Mouse (Mus musculus) MEL-GATA-1-ER (cell line): ENCODE results near the gene BC048562.

Experiments
- DNase-seq: peaks from one replicate; pipeline ENCODE4 v3.0.0-alpha.2; 2012; ENCODE audit warnings: low read depth; ENCODE audit errors: extremely low read depth

The BC048562 gene

DNA sequence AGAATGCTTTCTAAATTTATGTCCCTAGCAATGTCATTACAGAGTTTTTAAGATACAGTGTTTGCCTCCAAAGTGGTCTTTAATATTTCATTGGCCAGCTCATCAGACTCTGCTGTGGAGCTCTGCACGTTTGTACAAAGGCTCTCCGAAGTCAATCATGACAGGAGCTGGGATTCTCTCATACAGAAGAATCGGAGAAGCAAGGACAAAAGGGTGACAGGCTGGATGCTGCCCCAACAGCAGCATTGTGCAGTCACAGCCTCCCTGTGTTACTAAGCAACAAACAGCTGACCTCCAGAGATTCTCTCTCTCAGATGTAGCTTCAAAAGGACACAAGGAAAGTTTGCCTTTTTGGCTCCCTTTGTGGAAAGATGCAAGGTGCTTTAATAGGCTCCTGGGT, at the start of gene BC048562:
BC048562 (plus strand) TSS at position 301 of the 400 bp plus-strand sequence.
- DNase-seq = no peak

DNA sequence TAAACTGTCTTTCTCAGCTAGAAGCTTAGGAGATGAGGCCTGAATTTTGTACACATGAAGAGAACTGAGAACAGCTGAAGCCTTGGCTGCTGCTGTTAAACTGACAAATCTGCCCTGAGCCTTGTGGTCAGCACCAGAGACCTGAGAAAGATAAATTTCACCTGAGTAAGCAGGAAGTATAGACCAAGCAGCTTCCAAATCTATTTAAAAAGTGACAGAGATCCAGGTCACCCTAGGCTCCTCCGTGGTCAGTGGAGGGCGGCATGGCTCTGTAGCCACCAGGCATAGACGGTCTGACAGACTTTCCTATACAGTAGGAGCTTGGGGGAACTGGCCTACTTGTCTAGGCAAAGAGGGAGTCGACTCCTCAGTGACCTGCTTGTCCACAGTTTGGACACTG, 49.5 kb upstream of the BC048562 start:
- DNase-seq = no peak

DNA sequence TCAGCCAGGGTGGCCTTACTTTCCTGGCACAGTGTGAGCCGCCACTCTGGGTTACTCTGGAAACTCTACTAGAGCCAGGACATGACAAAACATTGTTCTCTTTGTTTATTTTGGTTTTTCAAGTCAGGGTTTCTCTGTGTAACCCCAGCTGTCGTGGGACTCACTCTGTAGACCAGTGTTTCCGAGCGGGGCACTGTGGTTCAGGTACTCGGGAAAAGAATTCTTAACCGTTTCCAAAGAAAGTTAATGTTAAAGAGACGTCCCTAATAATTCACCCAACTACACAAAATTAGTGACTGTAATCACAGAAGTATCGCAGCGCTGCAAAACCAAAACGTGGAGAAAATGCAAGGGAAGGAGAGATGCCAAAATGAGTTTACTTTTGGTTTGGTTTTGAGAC, 47.7 kb upstream of the BC048562 start:
- no peak for DNase-seq

- no peak for DNase-seq
Observed at GRCm38 (mm10) chr9:108389220-108389619, 47.1 kb upstream of the BC048562 start.

DNA sequence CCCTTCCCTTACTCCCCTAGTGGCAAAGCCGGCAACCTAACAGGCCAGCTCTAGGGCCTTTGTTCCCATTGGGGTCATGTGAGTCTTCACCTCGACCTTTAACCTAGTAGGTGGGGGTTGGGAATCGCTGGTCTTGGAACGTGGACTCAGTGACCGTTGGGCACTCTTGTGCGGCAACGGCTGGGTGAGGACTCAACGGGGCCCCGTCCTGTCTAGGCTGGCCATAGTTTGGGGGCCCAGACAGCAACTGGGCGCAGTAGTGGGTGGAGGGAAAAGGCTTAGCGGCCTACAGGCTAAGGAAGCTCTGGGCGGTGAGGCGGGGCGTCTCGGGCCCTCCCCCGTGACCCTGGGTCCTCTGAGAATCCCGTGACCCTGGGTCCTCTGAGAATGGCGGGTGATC, 43.6 kb upstream of the BC048562 start, which contains the start of gene 1700102P08Rik:
1700102P08Rik (plus strand) TSS at position 130 of the 400 bp plus-strand sequence.
- DNase-seq = no peak

DNA sequence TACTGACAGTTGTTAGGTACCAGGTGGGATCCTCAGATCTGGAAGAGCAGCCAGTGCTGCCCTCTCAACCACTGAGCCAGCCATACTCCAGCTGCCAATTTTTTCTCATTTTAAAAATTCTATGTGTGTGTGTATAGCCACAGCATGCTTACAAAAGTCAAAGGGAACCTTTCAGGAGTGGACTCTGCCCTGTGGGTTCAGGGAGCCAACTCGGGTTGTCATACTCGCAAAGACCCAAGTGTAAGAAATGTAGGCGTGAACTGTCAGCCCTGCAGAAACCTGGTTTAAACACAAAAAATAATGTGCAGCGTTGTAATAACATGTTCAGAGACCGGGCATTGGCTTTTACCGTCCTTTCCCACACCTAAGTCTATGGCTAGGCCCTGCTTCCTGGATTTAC, 42.1 kb upstream of the BC048562 start:
- no peak for DNase-seq

- DNase-seq = no peak
Observed at GRCm38 (mm10) chr9:108395427-108395826, 40.9 kb upstream of the BC048562 start.

DNA sequence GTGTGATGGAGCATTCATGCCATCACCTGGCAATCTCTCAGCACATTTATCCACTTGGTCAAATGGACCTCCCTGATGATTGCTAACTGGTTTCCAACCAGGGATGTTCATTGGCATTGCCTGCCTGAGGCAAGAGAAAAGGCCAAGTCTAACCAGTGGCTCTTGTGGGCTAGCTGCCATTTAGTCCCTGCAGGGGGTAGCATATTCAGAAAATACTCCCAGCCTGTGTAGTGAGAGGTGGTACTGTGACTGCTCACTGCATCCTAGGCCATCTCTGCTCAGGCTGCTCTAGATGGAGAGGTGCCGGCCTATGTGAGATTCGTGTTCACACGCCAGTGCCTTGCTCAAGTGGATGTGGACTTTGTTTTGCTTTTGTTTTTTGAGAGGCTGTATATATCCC, 38.0 kb upstream of the BC048562 start:
- DNase-seq = no peak

DNA sequence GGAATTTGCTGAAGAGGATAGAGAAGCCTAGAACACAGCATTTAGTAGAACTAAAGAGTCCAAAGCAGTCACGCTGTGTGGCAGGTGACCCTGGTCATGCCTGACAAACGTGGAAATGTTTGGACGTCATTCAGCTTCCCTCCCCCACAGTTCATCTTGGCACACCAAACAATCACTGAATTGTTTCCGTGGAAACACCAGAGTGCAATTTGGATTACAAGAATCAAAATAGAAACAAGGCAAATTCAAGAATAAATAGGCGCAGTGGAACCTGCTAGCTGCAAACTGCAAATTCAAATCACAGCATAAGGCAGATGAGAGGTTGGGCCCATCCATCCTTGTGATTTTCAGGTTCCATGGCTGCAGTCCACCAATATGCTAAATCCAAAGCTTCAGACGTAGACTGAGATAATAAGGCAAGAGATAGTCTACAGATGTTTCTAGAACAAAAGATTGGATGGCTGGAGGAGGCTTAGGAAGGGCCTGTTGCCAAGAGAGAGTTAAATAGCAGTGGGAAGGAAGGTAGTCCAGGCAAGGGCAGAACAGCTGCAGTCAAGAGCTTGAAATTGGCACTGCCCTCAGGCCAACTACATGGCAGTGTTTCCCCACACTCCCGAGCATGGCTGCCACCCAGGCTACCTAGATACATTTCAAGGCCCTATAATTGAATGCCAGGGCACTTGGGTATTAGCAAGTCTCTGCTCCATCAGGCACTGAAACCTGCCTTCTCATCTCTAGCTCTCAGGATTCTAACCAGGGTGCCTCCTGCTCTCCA, 34.9 kb upstream of the BC048562 start:
- no peak for DNase-seq

GRCm38 (mm10) chr9:108403081-108403480, 33.2 kb upstream of the BC048562 start:
- DNase-seq = no peak

DNA sequence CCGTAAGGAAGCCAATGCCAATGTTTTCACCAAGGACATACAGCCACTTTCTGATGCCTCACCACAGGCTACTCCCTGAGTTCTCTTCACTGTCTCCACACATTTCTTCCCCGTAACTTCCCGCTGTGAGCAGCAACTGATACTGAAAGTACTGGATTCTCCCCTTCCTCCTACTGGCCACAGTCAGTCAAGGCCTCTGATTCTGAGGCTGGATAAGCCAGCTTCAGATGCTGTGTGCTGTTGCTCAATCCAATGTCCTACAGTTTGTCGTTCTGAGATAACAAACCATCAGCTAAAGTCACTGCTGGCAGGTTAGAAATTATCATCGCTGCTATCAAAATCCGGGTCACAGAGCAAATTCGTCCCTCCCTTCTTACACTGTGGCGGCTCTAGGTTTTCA, 31.8 kb upstream of the BC048562 start:
- DNase-seq = peak; percentile 19

- DNase-seq = no peak
Observed at GRCm38 (mm10) chr9:108409535-108409934, 26.7 kb upstream of the BC048562 start.

- no peak for DNase-seq
Observed at GRCm38 (mm10) chr9:108411381-108411942, 24.8 kb upstream of the BC048562 start.

GRCm38 (mm10) chr9:108412221-108412620, 24.1 kb upstream of the BC048562 start:
- DNase-seq = peak; percentile 13

DNA sequence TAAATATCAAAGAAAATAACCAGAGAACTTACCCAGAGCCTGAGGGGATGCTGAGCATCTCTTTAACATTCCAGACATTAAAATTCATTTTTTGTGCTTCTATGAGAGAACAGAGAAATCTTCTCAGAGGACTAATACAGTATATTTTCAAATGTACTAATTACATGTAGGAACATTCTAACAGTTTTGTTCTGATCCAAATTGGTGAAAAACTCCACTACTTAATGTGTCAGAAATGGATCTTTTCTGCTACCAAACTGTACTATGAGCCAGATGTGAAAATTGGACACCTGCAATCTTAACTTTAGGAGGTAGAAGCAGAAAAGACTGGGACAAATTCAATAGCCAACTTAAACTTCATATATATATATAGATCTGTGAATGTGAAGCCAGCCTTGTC, 7.9 kb upstream of the BC048562 start, which contains the start of gene Ccdc36:
Ccdc36 (minus strand) TSS at position 101 of the 400 bp plus-strand sequence.
- no peak for DNase-seq

GRCm38 (mm10) chr9:108431431-108432067, 4.7 kb upstream of the BC048562 start:
- DNase-seq = no peak

DNA sequence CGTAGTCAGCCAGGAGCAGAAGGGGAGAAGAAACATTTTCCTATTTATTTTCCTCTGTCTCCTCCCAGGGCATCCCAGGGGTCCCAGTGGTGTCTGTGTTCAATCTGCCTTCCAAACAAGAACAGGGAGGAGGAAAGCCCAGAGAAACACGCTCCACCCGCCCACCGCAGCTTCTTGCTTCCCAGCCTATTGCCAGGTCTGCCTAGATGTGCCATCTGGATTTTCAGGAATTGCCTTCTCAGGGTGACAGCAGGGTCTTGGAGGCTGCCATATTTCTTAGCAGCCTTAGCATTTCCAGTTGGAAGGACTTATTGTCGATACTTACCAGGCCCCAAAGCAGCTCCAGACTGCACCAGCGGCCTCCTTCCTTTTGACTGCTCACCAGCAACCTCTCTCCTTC, 2.9 kb downstream of the BC048562 start:
- DNase-seq = no peak

DNA sequence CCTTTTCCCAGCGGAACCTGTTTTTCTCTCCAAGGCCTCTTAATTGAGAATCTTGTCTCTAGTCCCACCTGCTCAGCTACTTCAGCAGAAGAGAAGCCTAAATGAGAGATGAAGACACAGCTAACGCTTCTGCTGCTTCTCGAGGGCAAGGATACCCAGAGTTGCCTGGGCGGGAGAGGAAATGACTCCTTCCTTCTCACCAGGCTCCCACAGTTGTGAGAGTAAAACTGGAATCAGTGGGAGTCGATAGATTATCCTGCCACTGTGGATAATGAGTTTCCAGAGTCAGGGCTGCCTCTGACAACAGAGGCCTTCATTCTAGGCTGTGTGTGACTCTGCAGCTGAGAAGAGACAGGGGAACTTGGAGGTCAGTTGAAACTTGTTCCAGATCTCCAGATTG, 4.2 kb downstream of the BC048562 start:
- DNase-seq = no peak

DNA sequence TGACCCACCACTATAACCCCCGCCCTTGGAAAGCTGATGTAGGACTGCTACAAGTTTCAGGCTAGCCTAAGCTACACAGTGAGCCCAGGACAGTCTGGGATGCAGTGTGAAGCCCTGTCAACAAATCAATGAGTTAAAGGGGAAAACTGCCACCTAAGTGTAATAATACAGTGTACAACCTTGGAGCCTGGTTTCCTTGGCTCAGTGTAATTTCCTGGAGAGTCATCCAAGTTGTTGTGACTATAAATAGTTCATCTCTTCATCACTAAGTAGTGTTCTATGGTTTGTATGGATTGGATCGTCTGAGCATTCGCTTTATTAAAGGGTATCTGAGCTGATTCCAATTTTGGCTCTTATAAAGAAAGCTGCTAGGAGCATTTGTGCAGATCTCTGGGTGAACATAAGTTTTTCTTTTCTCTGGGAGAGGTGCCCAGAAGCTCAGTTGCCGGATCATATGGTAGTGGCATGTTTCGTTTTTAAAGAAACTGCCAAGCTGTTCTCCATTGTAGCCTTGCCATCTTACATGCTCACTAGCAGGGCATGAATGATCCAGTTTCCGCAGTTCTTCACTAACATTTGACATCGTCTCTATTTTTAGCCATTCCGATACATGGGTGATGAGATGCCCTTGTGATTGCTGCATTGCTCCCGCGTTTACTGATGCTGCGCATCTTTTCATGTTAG, 5.1 kb downstream of the BC048562 start:
- no peak for DNase-seq

GRCm38 (mm10) chr9:108445125-108445524, 8.8 kb downstream of the BC048562 start:
- no peak for DNase-seq

DNA sequence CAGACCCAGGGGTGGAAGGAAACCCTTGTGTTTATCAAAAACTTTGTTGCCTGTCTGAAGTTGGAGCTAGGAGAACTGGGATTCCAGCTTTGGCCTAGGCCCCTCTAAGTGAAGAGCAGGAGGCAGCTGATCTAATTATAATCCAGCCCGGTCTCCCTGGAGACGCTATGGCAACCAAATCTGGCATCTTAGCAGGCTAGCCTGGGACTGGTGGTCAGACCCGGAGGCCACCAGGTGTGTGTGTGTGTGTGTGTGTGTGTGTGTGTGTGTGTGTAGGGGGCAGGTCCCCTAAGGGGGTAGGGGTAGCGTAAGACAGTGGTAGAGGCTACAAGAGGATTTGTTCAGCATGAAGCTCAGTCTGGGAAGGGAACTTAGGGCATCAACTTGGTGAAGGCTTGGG, 13.6 kb downstream of the BC048562 start:
- no peak for DNase-seq
